Mouse (Mus musculus) kidney, adult 18-20 months (tissue): ENCODE results near the gene Iqca.

Experiments used
- DNase-seq: peaks from one replicate; pipeline ENCODE4 v3.0.0; 2021

Iqca gene

DNA sequence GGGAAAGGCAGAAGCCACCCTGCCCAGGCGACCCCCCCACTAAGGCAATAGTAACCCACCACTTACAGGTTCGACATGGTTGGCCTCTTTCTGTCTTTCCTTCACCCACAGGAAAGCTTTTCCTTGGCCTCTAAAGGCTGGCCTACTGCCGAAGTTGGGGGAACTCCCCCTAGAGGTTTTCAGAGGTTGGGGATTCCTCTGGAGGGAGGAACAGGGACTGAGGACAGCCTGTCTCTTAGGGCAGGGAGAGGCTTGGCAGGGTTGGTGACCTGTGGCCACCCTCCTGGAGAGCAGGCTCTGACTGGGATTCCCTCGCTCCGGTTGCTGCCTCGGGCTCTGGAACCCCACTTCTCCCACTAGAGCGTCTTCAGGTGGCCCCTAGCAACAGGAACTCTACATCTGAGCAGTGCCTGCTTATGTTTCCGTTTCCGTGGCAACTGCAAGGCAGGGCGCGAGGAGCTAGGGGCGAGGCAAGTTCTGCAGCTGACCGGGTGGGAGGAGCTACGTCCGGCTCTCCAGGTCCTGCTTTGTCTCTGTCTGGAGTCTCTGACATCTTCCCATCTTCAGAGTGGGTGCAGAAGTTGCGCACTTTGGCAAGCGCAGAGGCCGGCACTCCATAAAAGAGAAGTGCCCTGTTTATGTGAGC is at the start of gene Iqca:
Iqca (minus strand) TSS at position 303 of the 646 bp plus-strand sequence.
- DNase-seq, result peak; percentile 64

DNA sequence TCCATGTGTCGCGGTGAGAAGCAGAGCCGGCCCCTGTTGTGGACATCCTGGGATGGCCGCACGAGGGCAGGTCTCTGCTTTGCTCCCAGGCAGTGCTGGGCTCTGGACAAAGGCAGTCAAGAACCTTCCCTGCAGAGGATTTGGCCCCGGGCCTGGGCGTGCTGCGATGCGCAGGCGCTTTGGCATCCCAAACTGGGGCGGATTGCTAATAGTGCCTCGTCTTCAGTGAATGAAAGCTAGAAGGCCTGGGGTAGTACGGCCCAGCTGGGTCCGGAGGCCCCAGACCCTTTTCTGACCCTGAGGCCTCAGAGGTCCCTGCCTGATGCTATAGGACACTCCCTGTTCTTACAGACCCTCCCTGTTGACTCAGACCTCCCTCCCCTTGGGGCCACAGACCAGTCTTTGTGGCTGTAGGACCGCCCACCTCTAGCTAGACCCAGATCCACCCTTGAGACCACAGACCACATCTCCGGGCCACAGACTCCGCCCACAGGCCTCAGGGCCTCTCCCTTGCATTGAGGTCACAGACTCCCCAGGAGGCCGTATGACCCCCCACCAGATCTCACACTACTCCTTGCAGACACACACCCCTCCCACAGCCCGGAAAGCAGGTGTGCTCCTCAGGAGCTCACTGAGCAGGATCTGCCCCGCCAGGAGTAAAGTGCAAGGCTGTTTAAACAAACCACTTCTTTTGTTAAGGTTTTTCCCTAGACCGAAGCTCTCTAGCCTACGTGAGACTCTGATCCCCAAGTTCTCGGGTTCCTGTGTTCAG is 49.2 kb upstream of the Iqca start:
- peak; percentile 74 for DNase-seq

DNA sequence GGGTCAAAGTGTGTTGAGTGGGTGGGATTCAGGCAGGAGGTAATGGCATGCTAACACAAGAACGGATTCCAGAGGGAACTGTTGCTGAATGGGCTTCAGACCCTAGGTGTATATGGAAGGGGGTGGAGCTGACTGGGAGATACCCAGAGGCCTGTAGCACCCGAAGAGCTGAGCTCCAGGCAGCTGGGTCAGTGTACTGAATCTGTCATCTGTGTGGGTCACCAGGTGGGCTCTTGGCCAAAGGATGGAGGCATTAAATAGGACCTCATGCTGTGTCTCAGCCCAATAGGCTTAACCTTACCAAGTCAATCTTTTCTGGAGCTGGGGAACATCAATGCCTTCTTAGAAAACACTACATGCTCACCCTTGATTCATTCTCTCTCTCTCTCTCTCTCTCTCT is 48.5 kb upstream of the Iqca start:
- DNase-seq, result no peak

DNA sequence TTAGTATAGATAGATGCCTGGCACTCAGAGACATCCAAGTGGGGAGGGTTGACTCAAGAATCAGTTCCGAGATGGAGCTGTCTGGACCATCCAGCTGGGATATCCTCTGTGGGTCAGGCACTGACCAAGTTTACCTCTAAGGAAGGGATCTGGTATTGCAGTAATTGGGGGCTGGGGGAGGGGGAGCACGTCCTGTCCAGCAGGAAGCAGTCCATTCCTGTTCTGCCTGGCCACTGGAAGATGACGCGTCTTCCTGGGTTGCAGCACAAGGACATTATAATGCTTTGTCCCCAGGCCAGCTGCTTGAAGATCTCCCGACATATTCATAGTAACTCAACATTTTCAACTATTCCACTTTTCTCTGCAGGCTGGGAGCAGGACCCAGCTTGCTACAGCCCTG is 48.0 kb upstream of the Iqca start:
- DNase-seq, result no peak

DNA sequence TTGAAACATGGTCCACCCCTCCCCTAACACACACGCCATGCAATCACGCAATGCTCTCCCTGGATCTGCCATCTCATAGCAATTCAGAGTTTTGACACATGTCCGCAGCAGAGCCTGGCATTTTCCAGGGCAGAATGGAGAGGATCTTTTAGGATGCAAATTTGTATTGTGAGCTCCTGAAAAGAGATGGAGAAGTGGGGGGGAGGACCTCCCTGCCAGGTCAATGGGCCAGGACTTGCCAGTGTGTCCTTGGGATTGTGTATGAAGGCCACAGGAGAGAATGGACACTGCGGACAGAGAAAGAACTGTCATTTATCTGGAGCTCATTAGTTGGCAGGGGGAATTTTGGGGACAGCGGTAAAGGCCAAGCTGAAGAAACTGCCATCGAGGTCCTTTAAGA is 35.8 kb upstream of the Iqca start:
- DNase-seq, result no peak

DNA sequence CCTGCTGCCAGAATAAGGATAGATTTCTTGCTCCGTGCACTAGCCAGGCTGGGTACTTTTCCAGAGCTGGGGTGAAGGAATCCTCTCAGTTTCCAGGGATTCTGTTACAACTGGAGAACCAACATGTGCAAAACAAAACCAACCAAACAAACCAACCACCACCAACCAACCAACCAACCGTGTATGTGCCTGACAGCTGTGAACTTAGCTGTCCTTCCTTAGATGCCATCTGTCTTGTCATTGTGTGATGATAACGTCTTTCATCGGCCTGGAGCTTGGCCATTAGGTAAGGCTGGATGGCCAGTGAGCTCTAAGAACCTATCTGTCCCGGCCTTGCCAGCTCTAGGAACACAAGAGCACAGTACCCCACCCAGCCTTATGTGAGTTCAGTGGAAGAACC is 33.7 kb upstream of the Iqca start:
- DNase-seq, result no peak

DNA sequence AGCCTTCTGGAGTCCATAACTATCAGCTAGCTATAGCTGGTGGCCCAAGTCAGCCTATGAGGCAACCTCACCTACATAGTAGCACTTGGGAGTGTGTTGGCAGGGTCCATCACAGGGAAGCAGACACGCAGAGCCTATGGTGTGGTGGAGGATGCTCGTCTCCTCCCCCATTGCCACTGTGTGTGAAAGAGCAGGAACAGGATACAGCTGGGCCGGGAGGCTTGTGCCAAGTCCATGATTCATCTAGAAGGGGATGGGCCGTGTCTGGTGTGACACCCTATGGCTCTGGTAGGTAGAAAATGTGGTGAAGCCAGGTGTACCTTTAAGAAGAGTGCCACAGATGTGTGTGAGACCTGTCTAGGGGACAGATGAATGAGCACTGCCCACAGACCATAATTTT is 33.0 kb upstream of the Iqca start:
- no peak for DNase-seq

DNA sequence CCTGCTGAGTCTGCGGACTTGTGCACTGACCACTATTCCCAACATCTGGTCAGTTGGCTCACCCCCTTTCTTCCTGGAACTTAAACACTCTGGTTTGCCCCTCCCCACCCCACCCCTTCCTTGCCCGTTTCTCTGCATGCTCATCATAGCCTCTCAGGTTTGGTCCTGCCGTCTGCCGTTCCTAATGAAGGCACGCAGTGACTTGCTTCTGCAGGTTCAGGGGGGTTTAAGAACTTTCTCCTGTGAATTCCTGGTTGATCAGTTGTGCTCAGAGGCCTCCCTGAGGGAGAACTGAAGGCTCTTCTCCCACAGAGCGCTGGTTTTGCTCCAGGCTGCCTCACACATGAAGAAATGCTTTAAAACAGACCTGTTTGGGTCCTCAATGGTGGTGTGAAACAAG is 30.4 kb upstream of the Iqca start:
- DNase-seq, result no peak

DNA sequence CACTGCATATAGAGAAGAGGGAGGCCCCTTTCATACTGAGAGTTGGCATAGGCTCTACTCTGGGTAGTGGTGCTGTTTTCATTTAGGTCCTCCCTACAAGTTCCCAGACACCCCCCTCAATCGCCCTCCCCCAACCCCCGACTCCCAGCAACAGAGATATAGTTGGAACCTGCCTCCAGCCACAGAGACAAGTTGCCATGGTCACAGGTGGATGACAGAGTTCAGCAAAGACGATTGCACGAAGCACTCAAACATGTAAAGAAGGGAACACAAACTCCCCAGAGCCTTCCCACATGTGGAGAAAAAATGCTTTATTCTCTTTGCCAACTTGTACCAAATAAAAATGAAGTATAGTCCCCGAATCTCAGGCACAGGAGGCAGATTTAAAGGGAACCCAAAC is 29.3 kb upstream of the Iqca start:
- no peak for DNase-seq

DNA sequence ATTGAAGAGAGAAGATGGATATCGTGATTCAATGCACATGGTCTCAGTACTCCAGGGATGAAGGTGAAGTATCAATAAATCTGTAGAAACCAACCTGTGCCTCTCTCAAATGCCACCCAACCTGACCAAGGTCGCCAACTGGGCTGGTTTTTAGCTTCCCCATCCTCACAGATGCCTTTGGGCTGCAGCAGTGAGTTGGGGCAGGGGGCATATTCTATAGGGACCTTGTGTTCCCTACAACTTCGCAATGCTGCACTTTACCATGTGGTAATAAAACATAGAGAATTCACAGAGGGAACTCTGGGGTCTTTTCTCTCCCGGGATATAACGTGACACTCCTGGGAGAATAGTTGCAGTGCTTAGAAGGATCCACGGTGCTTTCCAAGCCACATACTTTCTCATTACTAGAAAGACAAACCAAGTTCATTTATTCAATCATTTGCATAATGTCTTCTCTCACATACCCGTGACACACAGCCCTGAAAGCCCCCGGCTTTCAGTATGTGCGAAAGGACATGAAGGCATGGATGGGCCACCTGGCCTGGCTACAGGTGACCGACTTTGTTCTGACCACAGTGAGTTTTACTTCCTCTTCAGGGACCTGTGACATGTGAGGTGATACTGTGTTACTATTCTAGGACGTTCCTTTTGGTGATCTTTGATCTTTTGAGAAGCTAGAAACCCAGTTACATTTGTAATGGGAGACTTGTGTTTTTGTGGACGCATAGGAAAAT is 27.9 kb upstream of the Iqca start:
- DNase-seq, result no peak

DNA sequence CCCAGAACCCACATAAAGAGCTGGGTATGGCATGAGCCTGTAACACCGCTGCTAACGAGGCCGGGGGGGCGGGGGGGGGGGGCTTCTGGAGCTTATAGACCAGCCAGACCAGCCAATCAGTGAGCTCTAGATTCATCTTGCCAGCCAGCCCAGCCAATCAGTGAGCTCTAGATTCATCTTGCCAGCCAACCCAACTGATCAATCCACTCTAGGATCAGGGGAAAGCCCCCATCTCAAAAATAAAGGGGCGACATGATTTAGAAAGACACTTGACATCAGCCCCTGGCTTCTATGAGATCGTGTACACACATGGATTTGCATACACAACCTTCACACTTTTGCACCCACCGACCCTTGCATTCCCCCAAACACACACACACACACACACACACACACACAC is 27.3 kb upstream of the Iqca start:
- DNase-seq, result no peak

DNA sequence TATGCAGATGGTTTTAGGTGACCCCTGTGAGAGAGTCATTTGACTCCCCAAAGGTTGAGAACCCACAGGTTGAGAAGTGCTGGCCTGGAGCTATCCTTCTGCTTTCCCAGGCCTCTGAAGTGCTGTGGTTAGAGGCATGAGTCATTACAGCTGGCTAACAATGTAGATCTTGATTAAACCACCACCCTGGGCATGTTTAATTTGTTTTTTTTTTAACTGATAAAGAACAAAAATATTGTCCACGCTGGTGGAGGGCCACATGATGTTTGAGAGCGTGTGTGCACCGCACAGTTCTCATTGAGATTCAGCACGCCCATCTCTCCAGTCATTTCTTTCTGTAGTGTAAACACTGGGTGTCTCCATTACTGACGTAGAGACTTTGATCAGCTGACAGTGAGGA is 24.8 kb upstream of the Iqca start:
- no peak for DNase-seq

DNA sequence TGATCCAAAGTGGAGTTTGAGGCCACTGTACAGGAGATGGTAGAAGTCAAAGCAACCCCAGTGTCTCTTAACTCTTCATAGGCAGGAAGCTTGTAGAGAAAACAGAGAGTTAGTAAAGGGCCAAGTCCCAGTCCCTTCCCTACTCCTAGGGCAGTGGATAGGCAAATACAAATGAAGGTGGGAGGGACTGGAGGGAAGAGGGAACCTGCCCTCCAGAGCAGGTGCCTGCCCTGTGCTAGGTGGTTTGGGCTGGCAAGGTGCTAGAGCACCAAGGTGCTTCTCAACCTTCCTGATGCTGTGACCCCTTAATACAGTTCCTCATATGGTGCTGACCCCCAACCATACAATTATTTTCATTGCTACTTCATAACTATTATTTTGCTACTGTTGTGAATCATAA is 24.4 kb upstream of the Iqca start:
- DNase-seq, result no peak

DNA sequence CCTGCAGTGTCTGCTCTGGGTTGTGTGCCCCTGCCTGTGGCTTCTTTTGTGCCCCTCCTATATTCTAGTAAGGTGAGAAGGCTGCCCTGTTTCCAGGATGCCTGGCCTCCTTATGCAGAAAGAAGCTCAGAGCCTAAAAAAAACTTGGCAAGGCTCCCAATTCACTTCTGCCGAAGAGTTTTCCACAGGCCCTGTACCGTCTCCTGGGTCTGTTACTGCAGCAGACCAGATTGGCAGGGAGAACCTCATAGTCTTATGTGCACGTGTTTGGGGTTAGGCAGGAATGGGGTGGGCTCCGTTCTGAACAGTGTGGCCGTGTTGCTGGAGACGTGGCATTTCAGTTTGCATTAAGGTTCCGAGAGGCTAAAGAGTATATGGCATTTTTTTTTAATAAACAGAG is 23.0 kb upstream of the Iqca start:
- DNase-seq, result no peak

DNA sequence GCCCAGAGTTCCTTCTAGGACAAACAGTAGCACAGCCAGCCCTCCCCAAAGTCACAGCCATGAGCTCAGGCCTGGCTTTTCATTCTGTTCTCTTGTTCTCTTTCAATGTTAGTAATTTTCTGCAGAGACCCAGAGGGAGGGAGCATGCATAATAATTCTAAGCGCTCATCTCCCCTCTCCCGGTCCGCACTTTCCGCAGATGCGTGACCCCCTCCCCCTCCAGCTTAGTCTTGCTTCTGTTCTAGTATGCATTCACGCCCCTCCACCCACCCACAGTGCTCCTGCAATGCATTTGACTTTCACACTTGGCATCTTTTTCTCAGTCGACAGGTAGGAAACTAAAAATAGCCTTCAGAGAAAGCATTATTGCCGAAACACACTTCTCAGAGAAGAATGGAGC is 21.1 kb upstream of the Iqca start:
- no peak for DNase-seq

DNA sequence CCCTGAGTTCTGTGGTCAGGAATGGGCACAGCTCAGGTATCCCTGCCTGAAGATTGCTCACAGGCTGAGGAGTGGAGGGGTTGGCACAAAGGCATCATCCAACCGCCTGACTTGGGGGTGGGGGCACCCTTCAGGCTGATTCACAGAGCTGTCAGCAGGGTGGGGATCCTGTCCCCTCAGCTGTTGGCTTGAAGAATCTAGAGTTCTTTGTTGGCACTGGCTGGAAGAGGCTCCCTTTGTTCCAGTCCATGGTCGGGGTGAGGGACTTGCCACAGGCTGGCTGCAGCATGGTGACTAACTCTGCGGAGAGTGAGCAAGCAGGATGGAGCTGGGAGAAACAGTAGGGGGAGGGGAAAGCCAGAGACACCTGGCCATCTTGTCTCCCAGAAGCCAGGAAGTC is 11.1 kb upstream of the Iqca start:
- no peak for DNase-seq

DNA sequence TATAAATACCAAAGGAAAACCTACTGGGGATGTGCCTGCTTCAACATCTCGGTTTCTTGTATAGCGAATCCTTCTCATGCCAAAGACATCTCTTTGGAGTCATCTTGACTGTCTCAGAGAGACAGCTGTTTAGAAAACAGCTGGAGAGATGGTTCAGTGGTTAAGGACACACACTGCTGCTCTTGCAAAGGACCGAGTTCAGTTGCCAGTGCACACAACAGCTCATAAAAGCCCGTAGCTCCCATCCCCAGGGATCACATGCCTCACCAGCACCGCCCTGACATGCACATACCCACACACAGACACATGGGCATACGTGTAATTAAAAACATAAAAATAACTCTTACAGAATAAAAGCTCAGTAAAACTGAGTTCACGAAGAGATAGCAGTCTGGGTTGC is 10.0 kb upstream of the Iqca start:
- no peak for DNase-seq

DNA sequence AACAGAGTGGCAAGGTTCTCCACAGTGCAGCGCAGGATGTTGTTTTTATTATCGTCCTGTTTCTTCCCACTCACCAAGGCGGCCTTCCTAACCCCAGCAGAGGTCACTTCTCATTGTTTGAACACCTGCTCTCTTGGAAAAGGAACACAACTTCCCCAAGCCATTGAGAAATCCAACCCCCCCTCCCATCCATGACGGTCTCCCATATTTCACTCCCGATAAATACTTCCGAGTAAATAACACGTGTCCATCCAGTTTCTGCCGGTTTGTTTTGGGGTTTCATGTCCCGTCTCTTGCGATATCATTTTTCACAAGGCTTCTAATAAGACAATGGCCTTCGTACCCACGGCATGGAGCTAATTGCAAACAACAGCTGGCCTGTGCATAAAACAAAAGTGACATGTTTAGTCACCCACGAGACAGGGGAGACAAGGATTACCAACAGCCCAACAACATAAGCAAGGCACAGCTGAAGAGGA is 9.2 kb upstream of the Iqca start:
- DNase-seq, result no peak

DNA sequence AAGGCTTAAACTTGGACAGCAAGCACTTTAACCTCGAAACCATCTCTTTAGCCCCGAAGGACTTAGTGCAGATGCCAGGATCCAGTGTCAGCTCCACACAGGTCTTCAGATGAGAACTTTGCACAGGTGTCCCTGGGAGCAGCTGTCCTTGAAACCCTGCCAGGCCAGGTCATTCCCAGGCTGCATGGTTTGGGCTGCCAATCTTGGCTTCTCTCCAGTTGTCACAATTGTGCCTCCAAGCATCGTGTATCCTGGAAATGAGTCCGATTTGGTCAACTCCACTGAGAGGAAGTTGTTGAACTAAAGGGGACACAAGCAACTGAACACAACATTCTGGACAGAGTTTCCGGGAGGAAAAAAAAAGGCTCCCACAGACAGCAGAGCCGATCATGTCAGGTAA is 8.4 kb upstream of the Iqca start:
- DNase-seq, result peak; percentile 48

DNA sequence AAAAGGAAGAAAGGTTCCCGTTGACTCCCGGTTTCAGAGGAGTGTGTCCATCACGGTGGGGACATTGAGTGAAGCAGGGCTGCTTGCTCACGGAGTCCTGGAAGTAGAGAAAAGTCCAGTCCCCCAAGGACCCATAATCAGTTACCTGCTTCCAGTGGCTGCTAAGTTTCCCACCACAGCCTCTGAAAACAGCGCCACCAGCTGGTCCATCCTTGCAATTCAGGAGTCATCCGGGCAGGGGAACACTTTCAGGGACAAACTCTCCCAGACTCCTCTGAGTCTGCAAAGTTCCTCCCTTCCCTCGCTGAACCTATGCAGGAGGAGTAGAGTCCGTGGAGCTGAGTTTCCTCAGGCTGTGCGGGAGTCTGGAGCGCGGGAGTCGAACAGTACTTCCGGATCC is 6.7 kb upstream of the Iqca start:
- DNase-seq, result no peak

DNA sequence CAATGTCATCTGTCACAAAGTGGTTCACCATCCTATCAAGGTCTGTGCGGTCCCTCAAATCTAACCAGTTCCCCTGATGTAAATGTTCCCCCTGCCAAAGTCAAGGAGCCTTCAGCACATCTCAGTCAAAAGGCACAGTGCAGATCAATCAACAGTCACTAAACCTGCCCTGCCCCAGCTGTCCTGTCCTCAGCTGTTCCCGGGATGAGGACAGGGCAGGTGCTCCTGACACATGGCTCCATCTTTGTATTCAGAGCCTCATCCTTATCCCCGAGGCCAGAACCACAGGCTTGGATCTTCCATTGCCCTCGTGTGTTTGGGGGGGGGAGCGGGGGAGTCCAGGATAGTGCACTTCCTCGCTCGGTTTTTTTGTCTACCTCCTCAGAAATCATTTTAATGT is 3.4 kb upstream of the Iqca start:
- DNase-seq, result no peak

DNA sequence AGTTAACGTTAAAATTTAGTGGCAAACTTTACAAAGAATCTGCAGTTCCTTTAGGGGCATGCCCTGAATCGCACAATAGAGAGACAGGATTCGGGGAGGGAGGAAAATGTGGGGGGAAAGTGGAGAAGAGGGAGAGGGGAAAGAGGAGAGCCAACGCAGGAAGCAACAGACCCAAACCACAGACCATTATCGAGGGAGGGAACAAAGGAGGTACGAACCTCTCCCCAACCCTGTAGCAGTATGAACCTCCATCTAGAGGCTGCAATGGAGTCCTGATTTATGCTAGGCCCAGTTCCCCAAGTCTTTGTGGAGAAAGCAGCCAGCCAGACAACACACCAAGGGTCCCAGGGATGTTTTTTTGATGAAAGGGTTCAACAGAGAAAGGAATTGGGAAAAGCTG is 586 bp upstream of the Iqca start:
- DNase-seq, result no peak

DNA sequence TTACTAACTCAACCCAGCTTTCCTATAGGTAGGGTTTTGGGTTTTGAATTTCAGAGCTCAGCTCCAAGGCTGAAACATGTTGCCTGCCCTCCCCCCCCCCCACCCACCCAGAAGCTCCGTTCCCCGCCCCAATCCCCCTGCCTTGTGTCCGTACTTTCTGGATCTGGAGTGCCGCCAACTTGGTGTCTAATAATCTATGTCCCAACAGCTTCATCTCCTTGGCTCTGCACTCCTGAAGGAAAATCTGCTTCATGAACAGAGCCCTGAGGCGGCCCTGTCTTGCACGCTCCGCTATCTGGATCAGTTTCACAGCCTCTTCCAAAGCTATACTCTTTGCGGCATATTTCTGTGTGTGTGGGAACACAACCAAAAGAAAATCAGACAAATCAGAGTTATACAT is 13.5 kb downstream of the Iqca start:
- DNase-seq, result no peak

DNA sequence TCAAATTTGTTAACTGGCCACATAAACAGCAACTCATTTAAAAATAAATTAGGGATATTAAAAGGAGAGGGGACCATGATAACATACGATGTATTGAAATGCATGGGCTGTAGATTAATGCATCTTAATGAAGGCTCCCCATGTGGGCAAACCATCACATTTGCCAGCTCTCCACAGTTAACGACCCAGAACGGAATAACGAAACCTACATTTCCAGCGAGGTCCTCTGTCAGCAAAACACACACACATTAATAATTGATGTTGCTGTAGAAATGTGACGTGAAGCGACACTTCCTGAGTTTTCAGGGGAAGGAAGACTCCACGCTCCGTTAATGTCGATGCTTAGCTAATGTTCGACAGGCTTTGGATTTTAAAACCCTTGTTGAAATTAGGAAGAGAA is 20.8 kb downstream of the Iqca start:
- no peak for DNase-seq
